Mouse (Mus musculus): ENCODE data around the gene Pabpc6.

GRCm38 (mm10) chr17:9683539-9684155, 14.1 kb upstream of the Pabpc6 start:
- TF ChIP-seq CTCF (IDR thresholded peaks at IDR 0.05; ENCODE audit: low read depth) (no peak), EP300 (IDR thresholded peaks at IDR 0.05; ENCODE audit: low read depth) (no peak)

Data from liver, postnatal 0 days (tissue).